Mouse (Mus musculus): ENCODE data around the gene Mx1. TPM values are rescaled to one million over a fixed set of nuclear protein-coding genes. Genes with fewer than 3 reads are reported as not detected.

The Mx1 gene
- 0.26 and 0.28 TPM in 2 replicates for polyA plus RNA-seq (2015; fragmentation: Nextera tagmentation; extraction: Ambion mirVana)

- Histone ChIP-seq H3K9me3 (replicated peaks) (no peaks in the 10 kb centered on the region), H3K36me3 (no peaks in the 10 kb centered on the region), H3K27me3 (replicated peaks) (no peaks in the 10 kb centered on the region), H3K4me1 (0 out of 2 replicates have a peak, but pooled peaks cover 3% of the 10 kb centered on the region), H3K9ac (replicated peaks) (no peak within 1 kb of the TSS), H3K4me3 (replicated peaks) (no peak within 1 kb of the TSS), H3K27ac (replicated peaks) (no peak within 1 kb of the TSS), H3K4me2 (no peak within 1 kb of the TSS)
- ATAC-seq (ENCODE audit: low FRiP score), result no peak
- WGBS, result 25% methylated on average over 4 of the region's 4 CpGs
Measured at GRCm38 (mm10) chr16:97462481-97463181, at the start of gene Mx1. TSS of gene Mx1 (minus strand) at chr16:97462907.

DNA sequence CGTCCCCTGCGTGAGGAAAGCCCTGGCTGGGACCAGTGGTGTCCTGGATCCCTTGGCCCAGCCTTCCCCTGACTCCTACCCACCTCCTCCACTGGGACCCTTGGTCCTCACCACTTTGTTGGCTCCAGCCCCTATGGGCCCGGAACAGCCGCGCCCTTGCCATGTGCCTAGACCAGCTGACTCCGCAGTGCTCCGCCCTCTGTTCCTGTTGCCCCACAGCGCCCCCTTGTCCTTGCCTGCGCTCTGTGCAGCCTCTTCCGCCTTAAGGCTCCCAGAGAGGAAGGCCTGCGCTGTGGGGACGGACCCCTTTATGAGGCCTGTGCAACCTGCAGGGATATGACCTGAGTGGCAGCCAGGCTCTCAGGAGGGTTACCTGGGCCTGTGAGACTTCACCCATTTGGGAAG is 49.6 kb upstream of the Mx1 start:
- 92% methylated on average over 12 of the region's 12 CpGs for whole genome bisulfite sequencing
- H3K9me3 ChIP-seq (replicated peaks), result no peaks in the 10 kb centered on the region
- H3K9ac ChIP-seq (replicated peaks), result no peak overlapping the region
- no peak overlapping the region for H3K4me2 ChIP-seq
- ATAC-seq (ENCODE audit: low FRiP score), result no peak
- H3K4me3 ChIP-seq (replicated peaks), result no peak overlapping the region
- H3K4me1 ChIP-seq, result peaks cover 5% of the 10 kb centered on the region; the same call in 1 of the 2 replicates
- H3K27me3 ChIP-seq (replicated peaks), result no peaks in the 10 kb centered on the region
- H3K27ac ChIP-seq (replicated peaks), result no peak overlapping the region
- no peaks in the 10 kb centered on the region for H3K36me3 ChIP-seq

GRCm38 (mm10) chr16:97511495-97511894 is 48.8 kb upstream of the Mx1 start:
- no peaks in the 10 kb centered on the region for H3K36me3 ChIP-seq
- no peak overlapping the region for H3K4me2 ChIP-seq
- no peaks in the 10 kb centered on the region for H3K27me3 ChIP-seq (replicated peaks)
- no peak overlapping the region for H3K9ac ChIP-seq (replicated peaks)
- no peaks in the 10 kb centered on the region for H3K9me3 ChIP-seq (replicated peaks)
- no peak overlapping the region for H3K27ac ChIP-seq (replicated peaks)
- H3K4me3 ChIP-seq (replicated peaks), result no peak overlapping the region
- peaks cover 5% of the 10 kb centered on the region; the same call in 1 of the 2 replicates for H3K4me1 ChIP-seq
- no peak for ATAC-seq (ENCODE audit: low FRiP score)

DNA sequence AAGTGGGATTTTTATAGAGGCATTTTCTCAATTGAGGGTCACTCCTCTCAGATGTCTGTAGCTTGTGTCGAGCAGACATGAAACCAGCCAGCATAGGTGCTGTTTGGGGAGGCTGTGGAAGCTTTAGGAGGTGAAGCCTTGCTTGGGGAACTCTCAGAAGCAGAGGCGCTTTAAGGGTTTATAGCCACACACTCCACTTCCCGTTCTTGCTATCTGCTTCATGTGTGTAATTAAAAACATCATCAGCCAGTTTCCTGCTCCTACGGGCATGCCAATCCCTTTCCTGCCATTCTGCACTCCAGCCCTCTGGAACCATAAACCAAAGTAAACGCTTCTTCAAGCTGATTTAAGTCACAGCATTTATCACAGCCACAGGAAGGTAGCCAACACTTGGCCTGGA is 48.1 kb upstream of the Mx1 start:
- ATAC-seq (ENCODE audit: low FRiP score), result no peak
- 31% methylated on average over 5 of the region's 5 CpGs for WGBS
- H3K9me3 ChIP-seq (replicated peaks), result no peaks in the 10 kb centered on the region
- peaks cover 5% of the 10 kb centered on the region; the same call in 1 of the 2 replicates for H3K4me1 ChIP-seq
- no peak overlapping the region for H3K27ac ChIP-seq (replicated peaks)
- H3K4me3 ChIP-seq (replicated peaks), result no peak overlapping the region
- no peak overlapping the region for H3K9ac ChIP-seq (replicated peaks)
- no peak overlapping the region for H3K4me2 ChIP-seq
- H3K27me3 ChIP-seq (replicated peaks), result no peaks in the 10 kb centered on the region
- no peaks in the 10 kb centered on the region for H3K36me3 ChIP-seq

DNA sequence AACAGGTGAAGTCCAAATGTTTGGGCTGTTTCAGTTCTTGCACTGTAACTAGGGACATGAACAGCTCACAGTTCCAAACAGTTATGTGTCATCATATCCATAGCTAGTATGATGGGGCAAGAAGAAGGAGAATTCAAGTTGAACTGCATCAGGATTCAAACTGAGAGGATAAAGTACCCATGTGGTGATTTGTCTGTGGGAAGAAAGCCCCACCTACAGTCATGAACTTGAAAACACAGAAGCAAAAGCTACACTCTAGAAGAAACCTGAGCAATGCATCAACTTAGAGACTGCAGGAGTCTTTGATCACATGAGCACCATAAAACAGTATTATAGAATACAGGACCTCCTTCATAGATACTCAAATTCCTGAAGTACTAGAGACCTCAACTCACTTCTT is 45.1 kb upstream of the Mx1 start:
- H3K9ac ChIP-seq (replicated peaks), result no peak overlapping the region
- no peaks in the 10 kb centered on the region for H3K27me3 ChIP-seq (replicated peaks)
- no peak overlapping the region for H3K4me2 ChIP-seq
- no peak for ATAC-seq (ENCODE audit: low FRiP score)
- H3K36me3 ChIP-seq, result no peaks in the 10 kb centered on the region
- no peak overlapping the region for H3K4me3 ChIP-seq (replicated peaks)
- no peak overlapping the region for H3K27ac ChIP-seq (replicated peaks)
- no peaks in the 10 kb centered on the region for H3K9me3 ChIP-seq (replicated peaks)
- H3K4me1 ChIP-seq, result peaks cover 5% of the 10 kb centered on the region; the same call in 1 of the 2 replicates

GRCm38 (mm10) chr16:97504793-97505192 is 42.1 kb upstream of the Mx1 start:
- Histone ChIP-seq H3K4me3 (replicated peaks) (no peak overlapping the region), H3K9me3 (replicated peaks) (no peaks in the 10 kb centered on the region), H3K4me2 (no peak overlapping the region), H3K27me3 (replicated peaks) (no peaks in the 10 kb centered on the region), H3K36me3 (no peaks in the 10 kb centered on the region), H3K27ac (replicated peaks) (no peak overlapping the region), H3K9ac (replicated peaks) (no peak overlapping the region), H3K4me1 (no peaks in the 10 kb centered on the region)
- ATAC-seq (ENCODE audit: low FRiP score), result no peak
- WGBS, result 91% methylated on average over 3 of the region's 3 CpGs

- 77% methylated on average over 3 of the region's 3 CpGs for WGBS
- Histone ChIP-seq H3K4me1 (no peaks in the 10 kb centered on the region), H3K4me3 (replicated peaks) (no peak overlapping the region), H3K4me2 (no peak overlapping the region), H3K9me3 (replicated peaks) (no peaks in the 10 kb centered on the region), H3K27ac (replicated peaks) (no peak overlapping the region), H3K9ac (replicated peaks) (no peak overlapping the region), H3K27me3 (replicated peaks) (no peaks in the 10 kb centered on the region), H3K36me3 (no peaks in the 10 kb centered on the region)
- no peak for ATAC-seq (ENCODE audit: low FRiP score)
Measured at GRCm38 (mm10) chr16:97503849-97504248, 41.1 kb upstream of the Mx1 start.

DNA sequence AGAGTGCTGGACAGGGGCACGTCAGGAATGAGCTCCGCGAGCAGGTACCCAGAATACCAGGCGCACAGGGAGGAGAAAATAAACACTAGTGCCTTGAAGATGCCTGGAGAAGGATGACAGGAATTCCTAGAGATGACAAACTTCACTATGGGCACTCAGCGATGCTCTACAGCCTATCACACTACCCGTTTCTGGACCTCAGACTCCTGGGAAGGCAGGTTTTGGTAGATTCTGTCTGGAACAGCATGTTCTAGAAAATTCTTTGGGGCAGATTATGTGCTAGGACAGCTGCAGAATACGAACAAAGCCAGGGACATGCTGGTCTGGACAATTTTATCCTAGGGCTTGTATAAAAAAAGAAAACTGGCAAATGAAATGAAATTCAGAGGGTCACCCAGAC is 38.2 kb upstream of the Mx1 start:
- Histone ChIP-seq H3K27ac (replicated peaks) (no peak overlapping the region), H3K27me3 (replicated peaks) (no peaks in the 10 kb centered on the region), H3K9ac (replicated peaks) (no peak overlapping the region), H3K4me2 (no peak overlapping the region), H3K4me1 (no peaks in the 10 kb centered on the region), H3K4me3 (replicated peaks) (no peak overlapping the region), H3K36me3 (no peaks in the 10 kb centered on the region), H3K9me3 (replicated peaks) (no peaks in the 10 kb centered on the region)
- 92% methylated on average over 7 of the region's 7 CpGs for WGBS
- no peak for ATAC-seq (ENCODE audit: low FRiP score)

DNA sequence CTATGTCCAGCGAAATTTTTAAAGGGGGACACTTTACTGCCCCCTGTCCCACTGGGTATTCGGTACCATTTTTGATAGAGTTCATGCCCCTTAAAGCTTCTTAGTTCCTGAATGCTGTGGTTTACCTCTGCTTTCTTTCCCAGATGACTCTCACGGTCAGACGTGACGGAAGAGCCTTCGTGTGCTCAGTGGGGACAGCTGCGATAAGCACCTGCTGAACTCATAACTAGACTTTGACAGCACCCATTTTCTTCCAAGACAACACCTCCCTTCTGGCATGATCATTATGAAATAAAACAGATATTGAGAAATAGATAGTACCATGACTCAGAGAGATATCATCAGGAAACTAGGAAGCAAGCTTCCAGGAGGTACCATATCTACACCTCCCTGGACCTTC is 36.7 kb upstream of the Mx1 start:
- H3K27me3 ChIP-seq (replicated peaks), result no peaks in the 10 kb centered on the region
- H3K4me1 ChIP-seq, result no peaks in the 10 kb centered on the region
- no peak for ATAC-seq (ENCODE audit: low FRiP score)
- no peaks in the 10 kb centered on the region for H3K9me3 ChIP-seq (replicated peaks)
- no peak overlapping the region for H3K9ac ChIP-seq (replicated peaks)
- H3K36me3 ChIP-seq, result no peaks in the 10 kb centered on the region
- no peak overlapping the region for H3K27ac ChIP-seq (replicated peaks)
- H3K4me2 ChIP-seq, result no peak overlapping the region
- 94% methylated on average over 7 of the region's 7 CpGs for WGBS
- no peak overlapping the region for H3K4me3 ChIP-seq (replicated peaks)

GRCm38 (mm10) chr16:97498139-97498538 is 35.4 kb upstream of the Mx1 start:
- Histone ChIP-seq H3K36me3 (no peaks in the 10 kb centered on the region), H3K27ac (replicated peaks) (no peak overlapping the region), H3K27me3 (replicated peaks) (no peaks in the 10 kb centered on the region), H3K9ac (replicated peaks) (no peak overlapping the region), H3K4me2 (no peak overlapping the region), H3K4me3 (replicated peaks) (no peak overlapping the region), H3K4me1 (no peaks in the 10 kb centered on the region), H3K9me3 (replicated peaks) (no peaks in the 10 kb centered on the region)
- WGBS, result 92% methylated on average over 3 of the region's 3 CpGs
- ATAC-seq (ENCODE audit: low FRiP score), result no peak

- Histone ChIP-seq H3K4me3 (replicated peaks) (no peak overlapping the region), H3K9ac (replicated peaks) (no peak overlapping the region), H3K4me2 (no peak overlapping the region), H3K27me3 (replicated peaks) (no peaks in the 10 kb centered on the region), H3K9me3 (replicated peaks) (no peaks in the 10 kb centered on the region), H3K36me3 (no peaks in the 10 kb centered on the region), H3K27ac (replicated peaks) (no peak overlapping the region), H3K4me1 (no peaks in the 10 kb centered on the region)
- no peak for ATAC-seq (ENCODE audit: low FRiP score)
- 55% methylated on average over 5 of the region's 5 CpGs for WGBS
Measured at GRCm38 (mm10) chr16:97497682-97498081, 35.0 kb upstream of the Mx1 start.

DNA sequence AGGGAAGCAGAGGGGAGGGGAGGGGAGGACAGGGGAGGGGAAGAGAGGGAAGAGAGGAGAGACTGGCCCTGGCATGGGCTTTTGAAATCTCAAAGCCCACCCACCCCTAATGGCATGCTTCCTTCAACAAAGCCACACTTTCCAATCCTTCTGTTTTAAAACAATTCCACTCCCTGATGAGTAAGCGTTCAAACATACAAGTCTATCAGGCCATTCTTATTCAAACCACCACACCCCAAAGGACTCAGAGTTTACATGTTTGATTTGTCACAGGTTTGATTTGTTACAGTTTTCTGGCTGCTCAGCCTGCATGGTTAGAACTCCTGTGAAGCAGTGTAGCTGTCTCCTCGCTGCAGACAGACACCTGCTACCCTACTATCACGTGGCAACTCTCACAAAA is 33.3 kb upstream of the Mx1 start:
- Histone ChIP-seq H3K4me1 (no peaks in the 10 kb centered on the region), H3K9ac (replicated peaks) (no peak overlapping the region), H3K4me2 (no peak overlapping the region), H3K36me3 (no peaks in the 10 kb centered on the region), H3K27me3 (replicated peaks) (no peaks in the 10 kb centered on the region), H3K4me3 (replicated peaks) (no peak overlapping the region), H3K27ac (replicated peaks) (no peak overlapping the region), H3K9me3 (replicated peaks) (no peaks in the 10 kb centered on the region)
- 44% methylated on average over 3 of the region's 3 CpGs for WGBS
- no peak for ATAC-seq (ENCODE audit: low FRiP score)
